Mouse (Mus musculus) heart, adult 2 months (tissue): ENCODE results near the gene Cacna1a. TPM values are rescaled to one million over a fixed set of nuclear protein-coding genes. Genes with fewer than 3 reads are reported as not detected.

Experiments
- DNase-seq, 2 experiments: peaks; one replicate each; pipeline ENCODE4 v3.0.0; 2021
- H3K27ac ChIP-seq: fragments of 200-600 bp; 2 replicates; pipeline ENCODE4 v1.8.1; 2022
- H3K27me3 ChIP-seq: fragments of 200-500 bp; 2 replicates; pipeline ENCODE4 v1.6.1; 2012; ENCODE audit warnings: mild to moderate bottlenecking, low read length, inconsistent platforms, mixed read lengths; ENCODE audit not compliant: control insufficient read depth, insufficient read depth
- H3K36me3 ChIP-seq: fragments of 200-500 bp; 2 replicates; pipeline ENCODE4 v1.6.1; 2012; ENCODE audit warnings: low read length, inconsistent platforms; ENCODE audit not compliant: control insufficient read depth, insufficient read depth
- H3K4me1 ChIP-seq: fragments of 200-500 bp; 2 replicates; pipeline ENCODE4 v1.6.1; 2011; ENCODE audit warnings: low read length; ENCODE audit not compliant: control insufficient read depth, insufficient read depth
- H3K4me3 ChIP-seq: fragments of 200-600 bp; 2 replicates; pipeline ENCODE4 v1.8.1; 2022
- H3K79me2 ChIP-seq: fragments of 200-500 bp; replicated peaks from 2 replicates; pipeline ENCODE4 v1.6.1; 2012; ENCODE audit warnings: mild to moderate bottlenecking, inconsistent platforms, low read length, moderate library complexity, mixed read lengths; ENCODE audit not compliant: control insufficient read depth, insufficient read depth
- H3K9ac ChIP-seq: fragments of 200-500 bp; 2 replicates; pipeline ENCODE4 v1.6.1; 2012; ENCODE audit warnings: low read depth, mild to moderate bottlenecking, control low read depth, inconsistent platforms, low read length, mixed read lengths
- CTCF ChIP-seq: fragments of 200-600 bp; IDR thresholded peaks from 2 replicates; pipeline ENCODE4 v1.8.1; 2022; ENCODE audit warnings: antibody characterized with exemption, mild to moderate bottlenecking, moderate library complexity
- EP300 ChIP-seq: fragments of 200-500 bp; IDR thresholded peaks from 2 replicates; pipeline ENCODE4 v1.6.1; 2011; ENCODE audit warnings: low read depth, low read length, control low read depth; ENCODE audit not compliant: insufficient read depth
- POLR2A ChIP-seq: fragments of 200-500 bp; IDR thresholded peaks from 2 replicates; pipeline ENCODE4 v1.6.1; 2011; ENCODE audit warnings: mild to moderate bottlenecking, low read depth, low read length, control low read depth; ENCODE audit not compliant: insufficient read depth
- WGBS: fragments of 180-500 bp; shearing (Covaris S2); methylation state at CpG from one replicate; pipeline ENCODE4 v1.1.7; 2018; 5-methylcytosine and 5-hydroxymethylcytosine counted together
- intact Hi-C: fragments of 180-260 bp; cut with DNase I; formaldehyde crosslinking; loops from one replicate; pipeline ENCODE4 v1.15.1; 2025
- polyA plus RNA-seq: library from polyadenylated mRNA; depleted of rRNA; stranded (reverse); fragments of >200 nt; gene quantifications from 2 replicates; pipeline ENCODE4 v1.2.3, GENCODE M21; 2012
- total RNA-seq, 2 experiments: library from RNA; stranded (reverse); gene quantifications; 2 replicates each; pipeline ENCODE4 v1.2.3; 2021

Cacna1a gene
- total and polyA plus RNA-seq, 3 experiments = 2.5 to 4.4 (median 2.7) TPM

GRCm38 (mm10) chr8:84593143-84593542 lies 204.9 kb downstream of the Cacna1a start:
- intact Hi-C loops = loop anchor here (5.0 kb wide), 1 partner anchor 94 kb away; the partner anchor contains the start of genes Nacc1 and Trmt1
- Histone ChIP-seq H3K27me3 (no peaks in the 10 kb centered on the region), H3K4me3 (no peak overlapping the region), H3K36me3 (no peaks in the 10 kb centered on the region), H3K4me1 (no peaks in the 10 kb centered on the region), H3K9ac (no peak overlapping the region), H3K79me2 (no peaks in the 10 kb centered on the region), H3K27ac (no peak overlapping the region)
- no peak for TF ChIP-seq CTCF
- TF ChIP-seq EP300 = no peak
- no peak for TF ChIP-seq POLR2A
- WGBS = 64% methylated on average over 1 of the region's 1 CpGs
- no peak for DNase-seq

- DNase-seq = peak; percentile 53 to 81
- no peaks in the 10 kb centered on the region for H3K36me3 ChIP-seq
- H3K4me3 ChIP-seq = no peak overlapping the region
These were observed 206.0 kb downstream of the Cacna1a start for GRCm38 (mm10) chr8:84594099-84594780.

GRCm38 (mm10) chr8:84595648-84596047 lies 207.4 kb downstream of the Cacna1a start:
- intact Hi-C loops = loop anchor here (1.0 to 2.0 kb wide), 2 partner anchors 43 to 232 kb away; no protein-coding TSS in a partner anchor
- no peaks in the 10 kb centered on the region for H3K79me2 ChIP-seq

More at GRCm38 (mm10) chr8:84594099-84594780, 206.0 kb downstream of the Cacna1a start:
- intact Hi-C loops = loop anchor here (2.0 to 5.0 kb wide), 2 partner anchors 45 to 93 kb away; partner anchors contain the start of genes Nacc1 and Trmt1
- no peak overlapping the region for H3K27ac ChIP-seq
- no peaks in the 10 kb centered on the region for H3K4me1 ChIP-seq
- TF ChIP-seq POLR2A = no peak
- peak; percentile 95 for TF ChIP-seq CTCF
- TF ChIP-seq EP300 = no peak
- H3K9ac ChIP-seq = no peak overlapping the region
- H3K27me3 ChIP-seq = no peaks in the 10 kb centered on the region
- H3K79me2 ChIP-seq = no peaks in the 10 kb centered on the region
- 62% methylated on average over 9 of the region's 9 CpGs for WGBS

GRCm38 (mm10) chr8:84599401-84599800 lies 211.2 kb downstream of the Cacna1a start:
- Histone ChIP-seq H3K79me2 (no peaks in the 10 kb centered on the region), H3K4me1 (no peaks in the 10 kb centered on the region; the same call in 1 of the 2 replicates), H3K9ac (no peak overlapping the region), H3K27ac (no peak overlapping the region), H3K4me3 (no peak overlapping the region), H3K36me3 (no peaks in the 10 kb centered on the region), H3K27me3 (peaks cover 4% of the 10 kb centered on the region; the same call in 1 of the 2 replicates)
- DNase-seq = no peak
- no peak for TF ChIP-seq POLR2A
- TF ChIP-seq CTCF = no peak
- TF ChIP-seq EP300 = no peak
- intact Hi-C loops = no loop called here
- 56% methylated on average over 1 of the region's 1 CpGs for WGBS

More at GRCm38 (mm10) chr8:84595648-84596047, 207.4 kb downstream of the Cacna1a start:
- Histone ChIP-seq H3K27me3 (peaks cover 2% of the 10 kb centered on the region; the same call in 1 of the 2 replicates), H3K4me3 (no peak overlapping the region), H3K4me1 (no peaks in the 10 kb centered on the region), H3K27ac (no peak overlapping the region), H3K9ac (no peak overlapping the region), H3K36me3 (no peaks in the 10 kb centered on the region)
- peak; percentile 78 for TF ChIP-seq CTCF
- TF ChIP-seq POLR2A = no peak
- no peak for TF ChIP-seq EP300
- DNase-seq = peak; percentile 36 to 46
- WGBS = 25% methylated on average over 9 of the region's 9 CpGs

- DNase-seq = no peak
- 28% methylated on average over 26 of the region's 26 CpGs for WGBS
These were observed 212.2 kb downstream of the Cacna1a start for GRCm38 (mm10) chr8:84600311-84600907.

More at GRCm38 (mm10) chr8:84600311-84600907, 212.2 kb downstream of the Cacna1a start:
- H3K4me3 ChIP-seq = no peak overlapping the region
- H3K79me2 ChIP-seq = no peaks in the 10 kb centered on the region
- peaks cover 4% of the 10 kb centered on the region; the same call in 1 of the 2 replicates for H3K27me3 ChIP-seq
- peak overlapping the region; percentile 60 for H3K9ac ChIP-seq
- no peaks in the 10 kb centered on the region; the same call in 1 of the 2 replicates for H3K4me1 ChIP-seq
- TF ChIP-seq CTCF (no peak), EP300 (no peak), POLR2A (no peak)
- no peaks in the 10 kb centered on the region for H3K36me3 ChIP-seq
- intact Hi-C loops = no loop called here
- H3K27ac ChIP-seq = no peak overlapping the region
